Mouse (Mus musculus) left cerebral cortex, postnatal 10 days (tissue): Measurements from ENCODE around the gene Galnt16. TPM values are rescaled to one million over a fixed set of nuclear protein-coding genes. Genes with fewer than 3 reads are reported as not detected.
A peak's percentile ranks its signal among the peaks of the same experiment; 100 is the strongest.

Experiments
- DNase-seq, 2 experiments: peaks; one replicate each; pipeline ENCODE4 v3.0.0; 2021 to 2022; ENCODE audit warnings: low spot score in 2 of 2, mixed read lengths in 1 of 2; ENCODE audit errors: extremely low spot score in 1 of 2
- intact Hi-C: fragments of 180-260 bp; cut with DNase I; formaldehyde crosslinking; loops from one replicate; pipeline ENCODE4 v1.15.1; 2025
- total RNA-seq, 2 experiments: library from RNA; stranded (reverse); gene quantifications; 2 replicates each; pipeline ENCODE4 v1.2.3; 2021

The Galnt16 gene
- total RNA-seq, 2 experiments from 2014 or later: 54.7 to 61.1 TPM

- intact Hi-C loops: no loop called here
- no peak for DNase-seq
Observed at GRCm38 (mm10) chr12:80581357-80581756, 63.3 kb downstream of the Galnt16 start.

GRCm38 (mm10) chr12:80584973-80585372, 66.9 kb downstream of the Galnt16 start:
- intact Hi-C loops: loop anchor here (5.0 kb wide), 1 partner anchor 83 kb away; no protein-coding TSS in a partner anchor
- DNase-seq: peak in 1 of 2 experiments; percentile 49

- intact Hi-C loops: no loop called here
- DNase-seq: no peak
Observed at GRCm38 (mm10) chr12:80594141-80594540, 76.1 kb downstream of the Galnt16 start.

- intact Hi-C loops: no loop called here
- DNase-seq: no peak
Observed at GRCm38 (mm10) chr12:80594781-80595180, 76.7 kb downstream of the Galnt16 start.

GRCm38 (mm10) chr12:80595566-80595965, 77.5 kb downstream of the Galnt16 start:
- intact Hi-C loops: no loop called here
- no peak for DNase-seq

- no peak for DNase-seq
- intact Hi-C loops: no loop called here
Observed at GRCm38 (mm10) chr12:80595968-80596367, 77.9 kb downstream of the Galnt16 start.

GRCm38 (mm10) chr12:80598236-80598635, 80.2 kb downstream of the Galnt16 start:
- intact Hi-C loops: no loop called here
- no peak for DNase-seq

- intact Hi-C loops: no loop called here
- DNase-seq: peak; percentile 34 to 68
Observed at GRCm38 (mm10) chr12:80598756-80599155, 80.7 kb downstream of the Galnt16 start.

GRCm38 (mm10) chr12:80601597-80602269, 83.7 kb downstream of the Galnt16 start:
- DNase-seq: no peak
- intact Hi-C loops: no loop called here

- intact Hi-C loops: no loop called here
- no peak for DNase-seq
Observed at GRCm38 (mm10) chr12:80602432-80602831, 84.4 kb downstream of the Galnt16 start.

- intact Hi-C loops: no loop called here
- peak; percentile 34 to 67 for DNase-seq
Observed at GRCm38 (mm10) chr12:80603566-80603965, 85.5 kb downstream of the Galnt16 start.

- intact Hi-C loops: no loop called here
- DNase-seq: peak in 1 of 2 experiments; percentile 37
Observed at GRCm38 (mm10) chr12:80604218-80604617, 86.1 kb downstream of the Galnt16 start.

GRCm38 (mm10) chr12:80608576-80608975, 90.5 kb downstream of the Galnt16 start:
- intact Hi-C loops: no loop called here
- no peak for DNase-seq

GRCm38 (mm10) chr12:80609928-80610327, 91.9 kb downstream of the Galnt16 start:
- DNase-seq: no peak
- intact Hi-C loops: no loop called here

- no peak for DNase-seq
- intact Hi-C loops: no loop called here
Observed at GRCm38 (mm10) chr12:80612113-80612791, 94.2 kb downstream of the Galnt16 start.

- intact Hi-C loops: no loop called here
- no peak for DNase-seq
Observed at GRCm38 (mm10) chr12:80615371-80616257, 97.5 kb downstream of the Galnt16 start.

- DNase-seq: no peak
- intact Hi-C loops: loop anchor here (10.0 kb wide), 1 partner anchor 466 kb away; no protein-coding TSS in a partner anchor
Observed at GRCm38 (mm10) chr12:80620501-80620900, 102.4 kb downstream of the Galnt16 start.

GRCm38 (mm10) chr12:80631790-80632189, 113.7 kb downstream of the Galnt16 start:
- intact Hi-C loops: no loop called here
- DNase-seq: no peak
